Mouse (Mus musculus) hindbrain, embryonic 16.5 days (tissue): ENCODE data around the gene Gbp4. TPM values are rescaled to one million over a fixed set of nuclear protein-coding genes. Genes with fewer than 3 reads are reported as not detected.
"Not testable (repeated sequence)": the region's sequence is repeated elsewhere in the genome, so short reads cannot be mapped to it uniquely, and the experiment has no call there.

Experiments
- ATAC-seq: fragments of 200-750 bp; cut with Nextera tagmentation; 2 replicates; pipeline ENCODE4 v1.8.0; 2017; ENCODE audit warnings: moderate TSS enrichment, moderate library complexity
- H3K27ac ChIP-seq: fragments of 300-500 bp; sonication (generic); 2 replicates; pipeline ENCODE4 v1.5.1; 2014; ENCODE audit warnings: low read depth, mild to moderate bottlenecking, control low read depth, low read length, moderate library complexity
- H3K27me3 ChIP-seq: fragments of 300-500 bp; sonication (generic); replicated peaks from 2 replicates; pipeline ENCODE4 v1.6.1; 2014; ENCODE audit warnings: low read length; ENCODE audit not compliant: control insufficient read depth, insufficient read depth
- H3K36me3 ChIP-seq: fragments of 300-500 bp; sonication (generic); 2 replicates; pipeline ENCODE4 v1.6.1; 2014; ENCODE audit warnings: mild to moderate bottlenecking, low read length, moderate library complexity, mixed read lengths; ENCODE audit not compliant: control insufficient read depth, insufficient read depth
- H3K4me1 ChIP-seq: fragments of 300-500 bp; sonication (generic); 2 replicates; pipeline ENCODE4 v1.6.1; 2014; ENCODE audit warnings: low read depth, low read length; ENCODE audit not compliant: control insufficient read depth, insufficient read depth
- H3K4me2 ChIP-seq: fragments of 300-500 bp; sonication (generic); 2 replicates; pipeline ENCODE4 v1.6.1; 2014; ENCODE audit warnings: mild to moderate bottlenecking, low read length, control low read depth, moderate library complexity
- H3K4me3 ChIP-seq: fragments of 300-500 bp; sonication (generic); 2 replicates; pipeline ENCODE4 v1.5.1; 2014; ENCODE audit warnings: mild to moderate bottlenecking, low read length, control low read depth, moderate library complexity
- H3K9ac ChIP-seq: fragments of 300-500 bp; sonication (generic); 2 replicates; pipeline ENCODE4 v1.6.1; 2014; ENCODE audit warnings: low read depth, mild to moderate bottlenecking, control low read depth, low read length, moderate library complexity
- H3K9me3 ChIP-seq: fragments of 300-500 bp; sonication (generic); 2 replicates; pipeline ENCODE4 v1.6.1; 2014; ENCODE audit warnings: mild to moderate bottlenecking, low read length, moderate library complexity; ENCODE audit not compliant: control insufficient read depth
- WGBS: fragments of 180-500 bp; shearing (Covaris S2); extraction: QIAGEN DNeasy Blood & Tissue Kit; methylation state at CpG from one replicate; pipeline ENCODE4 v1.1.7; 2014; 5-methylcytosine and 5-hydroxymethylcytosine counted together
- polyA plus RNA-seq: library from polyadenylated mRNA; unstranded; fragments of >200 nt; fragmentation: Nextera tagmentation; extraction: Ambion mirVana; gene quantifications from 2 replicates; pipeline ENCODE4 v1.2.1, GENCODE M21; 2015

The Gbp4 gene
- polyA plus RNA-seq = 1.5 and 2.0 TPM in 2 replicates

DNA sequence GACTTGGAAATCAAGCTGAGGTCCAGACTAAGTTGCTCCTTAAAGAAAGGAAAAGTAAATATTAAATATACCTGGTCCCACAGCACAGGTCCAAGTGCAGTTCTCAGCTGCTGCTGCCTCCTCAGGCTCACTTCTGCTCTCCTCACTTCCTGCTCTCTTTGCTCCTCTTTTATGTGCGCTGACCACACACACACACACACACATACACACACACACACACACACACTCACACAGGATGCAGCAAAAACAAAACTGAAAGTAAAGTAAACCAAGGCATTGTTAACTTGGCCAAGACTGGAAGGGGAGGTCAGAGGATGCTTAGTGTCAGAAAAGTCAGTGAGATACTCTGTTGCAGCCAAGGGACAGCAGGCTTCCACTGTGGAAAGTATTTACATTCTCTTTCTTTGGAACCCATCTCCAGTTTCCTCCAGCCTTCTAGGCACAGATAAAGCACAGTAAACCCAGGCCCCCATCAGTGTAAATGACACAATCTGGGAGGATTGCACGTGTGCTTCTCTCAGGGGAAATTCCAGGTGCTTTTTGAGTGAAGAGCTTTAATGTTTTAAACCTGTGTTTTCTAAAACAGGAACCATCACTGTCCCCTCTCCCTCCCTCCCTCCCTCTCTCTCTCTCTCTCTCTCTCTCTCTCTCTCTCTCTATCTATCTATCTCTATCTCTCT, at the start of gene Gbp4, which contains the start of the genes Gbp9 and Gbp8:
Gene Gbp4 (minus strand): TSS at position 178 of the 680 bp plus-strand sequence.
Gene Gbp9 (minus strand): TSS at position 131 of the 680 bp plus-strand sequence.
Gene Gbp8 (minus strand): TSS at position 132 of the 680 bp plus-strand sequence.
- not testable (repeated sequence) for H3K4me3 ChIP-seq, H3K4me2 ChIP-seq, H3K9ac ChIP-seq, ATAC-seq, H3K27ac ChIP-seq, H3K27me3 ChIP-seq, H3K4me1 ChIP-seq, H3K9me3 ChIP-seq, H3K36me3 ChIP-seq
- 26% methylated on average over 2 of the region's 2 CpGs for WGBS

DNA sequence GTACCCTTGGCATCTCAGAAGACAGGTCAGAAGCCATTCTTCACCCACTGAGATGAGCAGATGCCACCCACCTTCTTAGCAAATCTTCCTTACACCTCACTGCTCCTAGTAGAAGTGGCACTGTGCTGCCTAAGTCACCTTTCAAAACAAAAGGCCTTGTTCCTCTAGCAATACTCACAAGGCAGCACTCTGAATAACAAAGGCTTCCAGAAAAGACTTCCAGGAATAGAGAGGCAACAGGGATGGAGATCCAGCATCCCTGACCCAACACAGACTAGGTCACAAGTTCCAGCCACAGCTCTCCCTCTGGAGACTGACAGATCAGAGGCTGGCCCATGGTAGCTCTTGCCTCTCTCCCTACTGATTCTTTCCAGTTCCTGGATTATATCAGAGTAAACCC, 42.1 kb upstream of the Gbp4 start:
- ATAC-seq = no peak
- no peaks in the 10 kb centered on the region for H3K9me3 ChIP-seq
- no peaks in the 10 kb centered on the region for H3K27me3 ChIP-seq
- H3K4me3 ChIP-seq = no peak overlapping the region
- no peak overlapping the region for H3K9ac ChIP-seq
- no peak overlapping the region for H3K4me2 ChIP-seq
- no peaks in the 10 kb centered on the region for H3K36me3 ChIP-seq
- H3K4me1 ChIP-seq = no peaks in the 10 kb centered on the region
- no peak overlapping the region for H3K27ac ChIP-seq

DNA sequence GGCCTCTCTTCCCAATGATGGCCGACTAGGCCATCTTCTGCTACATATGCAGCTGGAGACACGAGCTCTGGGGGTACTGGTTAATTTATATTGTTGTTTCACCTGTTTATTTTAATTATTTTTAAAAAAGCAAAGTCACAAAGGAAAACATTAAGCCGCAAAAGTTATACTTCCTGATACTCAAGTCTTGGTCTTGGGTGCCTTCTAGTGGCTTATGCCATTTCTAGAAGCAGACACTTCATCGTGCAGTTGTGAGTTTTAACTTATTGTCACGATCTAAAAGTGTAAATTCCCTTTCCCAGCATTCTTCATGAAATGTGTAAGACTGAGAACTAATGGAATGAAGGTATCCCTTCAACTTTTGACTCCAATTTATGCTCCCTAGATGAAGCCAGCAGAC, 17.2 kb upstream of the Gbp4 start:
- Histone ChIP-seq H3K9ac (no peak overlapping the region), H3K4me2 (no peak overlapping the region), H3K36me3 (no peaks in the 10 kb centered on the region), H3K4me3 (no peak overlapping the region), H3K4me1 (no peaks in the 10 kb centered on the region), H3K27me3 (no peaks in the 10 kb centered on the region), H3K9me3 (no peaks in the 10 kb centered on the region), H3K27ac (no peak overlapping the region)
- WGBS = 86% methylated on average over 5 of the region's 5 CpGs
- no peak for ATAC-seq

DNA sequence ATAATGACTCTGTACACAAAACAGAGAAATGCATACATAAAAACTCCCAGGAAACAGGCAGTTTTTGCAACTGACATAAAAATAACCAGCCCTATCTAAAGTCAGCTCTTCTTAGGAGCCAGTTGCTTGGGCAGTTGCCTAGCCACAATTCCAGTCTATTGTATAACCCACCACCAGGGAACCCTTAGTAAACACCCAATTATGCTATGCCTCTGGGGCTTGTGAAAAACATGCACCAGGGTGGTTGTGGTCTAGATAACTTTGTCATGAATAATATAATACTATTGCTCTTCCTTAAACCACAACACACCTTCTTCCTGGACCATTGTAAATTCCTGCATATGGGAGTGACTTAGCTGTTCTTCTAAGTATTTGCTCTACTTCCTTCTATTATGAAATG, 14.7 kb upstream of the Gbp4 start:
- Histone ChIP-seq H3K4me2 (no peak overlapping the region), H3K9ac (no peak overlapping the region), H3K27ac (no peak overlapping the region), H3K4me1 (no peaks in the 10 kb centered on the region), H3K4me3 (no peak overlapping the region), H3K9me3 (no peaks in the 10 kb centered on the region), H3K27me3 (no peaks in the 10 kb centered on the region), H3K36me3 (no peaks in the 10 kb centered on the region)
- ATAC-seq = no peak

DNA sequence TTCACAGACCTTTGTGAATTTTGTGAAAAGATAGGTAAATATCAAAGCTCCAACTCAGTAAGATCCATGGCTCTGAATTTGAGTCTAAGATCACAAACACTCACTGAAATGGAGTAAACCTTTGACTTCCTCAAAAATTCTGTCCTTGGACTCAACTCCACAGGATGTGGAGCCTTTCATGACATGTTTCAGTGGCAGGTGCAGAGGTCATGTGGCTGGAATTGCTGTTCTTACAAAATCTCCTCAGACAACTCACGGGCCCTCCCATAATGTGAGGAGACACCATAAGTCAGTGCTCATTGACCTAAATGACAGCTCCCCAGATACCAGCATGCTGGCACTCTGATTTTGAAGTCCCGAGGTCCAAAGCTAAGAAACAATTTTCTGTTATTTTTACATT, 8.7 kb upstream of the Gbp4 start:
- H3K4me1 ChIP-seq, H3K4me2 ChIP-seq: not testable (repeated sequence)
- WGBS = 65% methylated on average over 2 of the region's 2 CpGs

DNA sequence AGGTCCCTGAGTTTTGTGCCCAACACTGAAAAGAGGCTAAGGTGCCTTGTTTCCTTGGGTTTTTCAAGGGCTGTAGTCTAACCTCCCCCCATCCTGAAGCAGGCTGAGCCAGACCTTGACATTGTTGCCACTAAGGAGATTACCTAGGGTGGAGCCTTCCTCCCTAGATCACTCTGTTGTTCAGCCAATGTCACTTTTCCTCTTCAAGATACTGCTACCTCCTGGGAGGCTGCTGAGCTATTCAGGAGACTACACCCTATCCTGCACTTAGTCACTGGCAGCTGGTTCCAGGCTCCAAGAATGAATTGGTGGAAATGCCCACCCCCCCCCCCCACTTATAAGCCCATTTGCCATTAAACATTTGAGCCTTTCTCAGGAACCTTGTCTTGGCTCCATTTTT, 7.1 kb upstream of the Gbp4 start:
- Histone ChIP-seq H3K4me2 (no peak overlapping the region), H3K27ac (no peak overlapping the region), H3K4me3 (no peak overlapping the region), H3K36me3 (no peaks in the 10 kb centered on the region), H3K9ac (no peak overlapping the region), H3K9me3 (no peaks in the 10 kb centered on the region), H3K4me1 (no peaks in the 10 kb centered on the region), H3K27me3 (no peaks in the 10 kb centered on the region)
- ATAC-seq = no peak

More for the DNA sequence above, 8.7 kb upstream of the Gbp4 start:
- not testable (repeated sequence) for H3K36me3 ChIP-seq, H3K9me3 ChIP-seq, H3K27me3 ChIP-seq, H3K4me3 ChIP-seq, H3K9ac ChIP-seq, ATAC-seq, H3K27ac ChIP-seq

DNA sequence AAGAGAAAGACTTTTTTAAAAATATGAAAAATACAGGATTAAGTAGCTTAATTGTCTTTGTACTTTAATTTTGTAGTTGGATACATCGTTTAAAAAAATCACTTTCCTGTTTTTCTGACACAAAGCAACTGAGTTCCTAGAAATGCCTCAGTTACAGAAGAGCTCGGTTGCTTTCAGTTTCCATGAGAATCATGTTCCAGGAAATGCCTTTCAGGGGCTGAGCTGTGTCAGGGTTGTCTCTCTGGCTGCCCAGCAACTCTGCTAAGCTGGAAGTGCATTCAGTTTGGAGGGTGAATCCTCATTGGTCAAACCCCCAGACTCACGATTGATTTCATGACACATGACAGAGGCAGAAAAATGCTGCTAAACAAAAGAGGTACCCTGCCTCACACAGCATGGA, 6.3 kb upstream of the Gbp4 start:
- H3K9ac ChIP-seq, H3K4me1 ChIP-seq, H3K27ac ChIP-seq, H3K4me3 ChIP-seq, H3K36me3 ChIP-seq, ATAC-seq, H3K27me3 ChIP-seq, H3K4me2 ChIP-seq, H3K9me3 ChIP-seq: not testable (repeated sequence)
- WGBS = 48% methylated on average over 3 of the region's 3 CpGs

DNA sequence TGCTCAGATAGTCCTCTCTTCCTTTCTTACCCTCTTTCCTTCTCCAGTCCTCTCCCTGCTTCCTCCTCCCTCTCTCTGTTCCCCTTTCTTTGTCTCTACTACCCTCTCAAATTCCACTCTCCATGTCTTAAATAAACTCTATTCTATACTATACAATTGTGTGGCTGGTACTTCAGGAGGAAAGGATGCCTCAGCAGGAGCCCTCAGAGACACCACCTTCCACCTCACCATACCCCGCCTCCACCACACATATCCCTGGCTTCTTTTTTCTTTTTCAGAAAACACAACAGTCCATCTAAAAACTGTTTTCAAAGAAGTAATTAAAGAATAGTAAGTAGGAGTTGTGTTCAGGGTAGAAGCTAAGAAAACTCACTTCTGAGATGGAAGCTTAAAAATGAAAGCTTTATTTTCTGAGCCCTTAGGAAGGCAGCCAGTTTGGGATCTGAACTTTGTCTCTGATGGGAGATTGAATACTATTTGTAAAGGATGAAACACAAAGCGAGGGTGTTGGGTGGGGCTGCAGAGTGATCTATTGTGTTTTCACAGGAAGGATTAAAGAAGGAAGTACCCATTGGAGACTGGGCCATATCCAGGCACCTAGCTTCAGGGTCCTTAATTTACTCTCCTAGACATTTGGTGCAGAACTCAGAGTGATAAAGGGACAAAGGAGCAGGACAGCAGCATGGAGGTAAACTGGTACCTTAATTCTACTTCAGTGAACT, 864 bp upstream of the Gbp4 start:
- H3K4me2 ChIP-seq, H3K9me3 ChIP-seq, H3K36me3 ChIP-seq, H3K27me3 ChIP-seq, H3K9ac ChIP-seq, H3K4me3 ChIP-seq, ATAC-seq, H3K27ac ChIP-seq, H3K4me1 ChIP-seq: not testable (repeated sequence)
- WGBS = 37% methylated on average over 2 of the region's 2 CpGs

DNA sequence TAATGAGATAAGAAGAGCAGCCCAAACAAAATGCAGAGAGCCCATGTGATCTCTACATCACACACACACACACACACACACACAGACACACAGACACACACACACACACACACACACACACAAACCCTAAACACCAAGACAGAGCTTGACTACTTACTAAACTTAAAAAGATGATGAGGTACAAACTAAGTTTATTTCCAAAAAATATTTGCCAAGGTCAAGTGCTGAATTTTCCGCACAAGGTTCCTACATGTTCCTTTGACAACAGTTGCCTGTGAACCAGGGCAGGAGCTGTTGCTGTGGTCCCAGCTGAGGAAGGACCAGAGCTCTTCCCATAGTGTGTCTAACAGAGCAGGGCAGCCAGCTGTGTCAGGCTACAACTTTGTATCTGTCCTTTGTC, 480 bp downstream of the Gbp4 start:
- no peak overlapping the region for H3K27ac ChIP-seq
- H3K9ac ChIP-seq = no peak overlapping the region
- no peaks in the 10 kb centered on the region for H3K4me1 ChIP-seq
- no peaks in the 10 kb centered on the region for H3K9me3 ChIP-seq
- no peak overlapping the region for H3K4me3 ChIP-seq
- no peak for ATAC-seq
- no peak overlapping the region for H3K4me2 ChIP-seq
- no peaks in the 10 kb centered on the region for H3K36me3 ChIP-seq
- 85% methylated on average over 1 of the region's 1 CpGs for WGBS
- H3K27me3 ChIP-seq = no peaks in the 10 kb centered on the region
